Mouse (Mus musculus) liver, embryonic 14.5 days (tissue): ENCODE results near the gene Mterf2.

ENCODE experiments used
- CTCF ChIP-seq: IDR thresholded peaks from 2 replicates; pipeline ENCODE4 v1.5.1; 2016; ENCODE audit warnings: antibody characterized with exemption, low read depth, control low read depth
- EP300 ChIP-seq: IDR thresholded peaks from 2 replicates; pipeline ENCODE4 v1.6.1; 2016; ENCODE audit warnings: antibody characterized with exemption, low read depth

- TF ChIP-seq EP300, result no peak
- no peak for TF ChIP-seq CTCF
Measured at GRCm38 (mm10) chr10:85102247-85103084, 25.4 kb downstream of the Mterf2 start, which contains the start of the genes Fhl4 and Tmem263.
